Mouse (Mus musculus) heart, embryonic 10.5 days (tissue): ENCODE measurements around the gene Tspan9. TPM values are rescaled to one million over a fixed set of nuclear protein-coding genes. Genes with fewer than 3 reads are reported as not detected.

ENCODE experiments used
- DNase-seq: peaks from one replicate; pipeline ENCODE4 v3.0.0-alpha.2; 2017; ENCODE audit warnings: low spot score
- H3K27ac ChIP-seq: fragments of 300-500 bp; sonication (generic); 2 replicates; pipeline ENCODE4 v1.5.1; 2016; ENCODE audit warnings: mild to moderate bottlenecking
- H3K27me3 ChIP-seq: fragments of 300-500 bp; sonication (generic); 2 replicates; pipeline ENCODE4 v1.6.1; 2016; ENCODE audit warnings: mild to moderate bottlenecking; ENCODE audit not compliant: poor library complexity, insufficient read depth, severe bottlenecking
- H3K36me3 ChIP-seq: fragments of 300-500 bp; sonication (generic); 2 replicates; pipeline ENCODE4 v1.6.1; 2016; ENCODE audit warnings: mild to moderate bottlenecking, moderate library complexity
- H3K4me1 ChIP-seq: fragments of 300-500 bp; sonication (generic); 2 replicates; pipeline ENCODE4 v1.6.1; 2016; ENCODE audit warnings: mild to moderate bottlenecking
- H3K4me3 ChIP-seq: fragments of 300-500 bp; sonication (generic); 2 replicates; pipeline ENCODE4 v1.5.1; 2016; ENCODE audit warnings: mild to moderate bottlenecking, moderate library complexity
- H3K9me3 ChIP-seq: fragments of 300-500 bp; sonication (generic); 2 replicates; pipeline ENCODE4 v1.6.1; 2016; ENCODE audit warnings: mild to moderate bottlenecking, moderate library complexity
- WGBS: fragments of 180-500 bp; shearing (Covaris S2); methylation state at CpG from one replicate; pipeline ENCODE4 v1.1.7; 2016; 5-methylcytosine and 5-hydroxymethylcytosine counted together
- polyA plus RNA-seq: library from polyadenylated mRNA; unstranded; fragments of >200 nt; fragmentation: Nextera tagmentation; extraction: Ambion mirVana; gene quantifications from 2 replicates; pipeline ENCODE4 v1.2.1, GENCODE M21; 2016

Tspan9 gene
- polyA plus RNA-seq, 1 experiment from 2014 or later = 111 TPM

GRCm38 (mm10) chr6:128058157-128058556 is 85.2 kb downstream of the Tspan9 start:
- peaks cover 18% of the 10 kb centered on the region for H3K36me3 ChIP-seq
- 50% methylated on average over 7 of the region's 7 CpGs for WGBS
- DNase-seq = no peak
- no peak overlapping the region for H3K4me3 ChIP-seq
- no peaks in the 10 kb centered on the region for H3K27me3 ChIP-seq
- no peaks in the 10 kb centered on the region for H3K9me3 ChIP-seq
- no peak overlapping the region for H3K27ac ChIP-seq
- H3K4me1 ChIP-seq = peaks cover 72% of the 10 kb centered on the region

- WGBS = 55% methylated on average over 10 of the region's 10 CpGs
Observed at GRCm38 (mm10) chr6:128053000-128053732, 90.2 kb downstream of the Tspan9 start.

GRCm38 (mm10) chr6:128047671-128048070 is 95.7 kb downstream of the Tspan9 start:
- 49% methylated on average over 7 of the region's 7 CpGs for WGBS
- Histone ChIP-seq H3K4me1 (peaks cover 79% of the 10 kb centered on the region), H3K9me3 (no peaks in the 10 kb centered on the region), H3K27ac (peak overlapping the region; percentile 89), H3K27me3 (no peaks in the 10 kb centered on the region), H3K36me3 (no peaks in the 10 kb centered on the region), H3K4me3 (no peak overlapping the region)
- no peak for DNase-seq

More at GRCm38 (mm10) chr6:128053000-128053732, 90.2 kb downstream of the Tspan9 start:
- H3K27ac ChIP-seq = peak overlapping the region; percentile 67; the same call in 1 of the 2 replicates
- H3K36me3 ChIP-seq = peaks cover 4% of the 10 kb centered on the region; the same call in 1 of the 2 replicates
- H3K9me3 ChIP-seq = no peaks in the 10 kb centered on the region
- H3K4me1 ChIP-seq = peaks cover 65% of the 10 kb centered on the region
- no peaks in the 10 kb centered on the region for H3K27me3 ChIP-seq
- DNase-seq = no peak
- H3K4me3 ChIP-seq = no peak overlapping the region

GRCm38 (mm10) chr6:128047239-128047638 is 96.2 kb downstream of the Tspan9 start:
- H3K27ac ChIP-seq = peak overlapping the region; percentile 89

GRCm38 (mm10) chr6:128046799-128047198 is 96.6 kb downstream of the Tspan9 start:
- peak; percentile 88 for DNase-seq
- Histone ChIP-seq H3K4me1 (peaks cover 87% of the 10 kb centered on the region), H3K4me3 (0 out of 2 replicates have a peak overlapping the region, but pooled peaks have one; percentile 18), H3K9me3 (no peaks in the 10 kb centered on the region), H3K27ac (peak overlapping the region; percentile 89), H3K27me3 (no peaks in the 10 kb centered on the region), H3K36me3 (no peaks in the 10 kb centered on the region)
- 35% methylated on average over 6 of the region's 6 CpGs for WGBS

More at GRCm38 (mm10) chr6:128047239-128047638, 96.2 kb downstream of the Tspan9 start:
- Histone ChIP-seq H3K36me3 (no peaks in the 10 kb centered on the region), H3K4me3 (no peak overlapping the region), H3K4me1 (peaks cover 83% of the 10 kb centered on the region), H3K27me3 (no peaks in the 10 kb centered on the region), H3K9me3 (no peaks in the 10 kb centered on the region)
- 76% methylated on average over 8 of the region's 8 CpGs for WGBS
- DNase-seq = no peak

GRCm38 (mm10) chr6:128044691-128045090 is 98.7 kb downstream of the Tspan9 start:
- WGBS = 55% methylated on average over 10 of the region's 10 CpGs

GRCm38 (mm10) chr6:128043486-128043885 is 99.9 kb downstream of the Tspan9 start:
- Histone ChIP-seq H3K27ac (0 out of 2 replicates have a peak overlapping the region, but pooled peaks have one; percentile 62), H3K27me3 (no peaks in the 10 kb centered on the region), H3K4me3 (no peak overlapping the region), H3K9me3 (no peaks in the 10 kb centered on the region), H3K4me1 (peaks cover 99% of the 10 kb centered on the region), H3K36me3 (no peaks in the 10 kb centered on the region)
- no peak for DNase-seq
- WGBS = 68% methylated on average over 6 of the region's 6 CpGs

More at GRCm38 (mm10) chr6:128044691-128045090, 98.7 kb downstream of the Tspan9 start:
- no peak for DNase-seq
- H3K4me3 ChIP-seq = no peak overlapping the region
- no peaks in the 10 kb centered on the region for H3K27me3 ChIP-seq
- no peaks in the 10 kb centered on the region for H3K36me3 ChIP-seq
- no peak overlapping the region for H3K27ac ChIP-seq
- no peaks in the 10 kb centered on the region for H3K9me3 ChIP-seq
- peaks cover 97% of the 10 kb centered on the region for H3K4me1 ChIP-seq

GRCm38 (mm10) chr6:128041836-128042235 is 101.6 kb downstream of the Tspan9 start:
- H3K4me1 ChIP-seq = peaks cover 99% of the 10 kb centered on the region
- H3K4me3 ChIP-seq = no peak overlapping the region
- H3K27ac ChIP-seq = peak overlapping the region; percentile 62; the same call in 1 of the 2 replicates
- WGBS = 51% methylated on average over 6 of the region's 6 CpGs
- no peak for DNase-seq
- H3K27me3 ChIP-seq = no peaks in the 10 kb centered on the region
- H3K9me3 ChIP-seq = no peaks in the 10 kb centered on the region
- no peaks in the 10 kb centered on the region for H3K36me3 ChIP-seq

GRCm38 (mm10) chr6:128039077-128039766 is 104.2 kb downstream of the Tspan9 start:
- no peak overlapping the region for H3K4me3 ChIP-seq
- WGBS = 85% methylated on average over 9 of the region's 9 CpGs
- H3K27me3 ChIP-seq = no peaks in the 10 kb centered on the region
- no peak for DNase-seq
- peaks cover 98% of the 10 kb centered on the region for H3K4me1 ChIP-seq
- H3K36me3 ChIP-seq = no peaks in the 10 kb centered on the region
- no peaks in the 10 kb centered on the region for H3K9me3 ChIP-seq
- 0 out of 2 replicates have a peak overlapping the region, but pooled peaks have one; percentile 23 for H3K27ac ChIP-seq

GRCm38 (mm10) chr6:128038568-128038967 is 104.8 kb downstream of the Tspan9 start:
- DNase-seq = no peak
- 38% methylated on average over 6 of the region's 6 CpGs for WGBS
- Histone ChIP-seq H3K4me3 (no peak overlapping the region), H3K36me3 (no peaks in the 10 kb centered on the region), H3K4me1 (peaks cover 98% of the 10 kb centered on the region), H3K27me3 (no peaks in the 10 kb centered on the region), H3K27ac (peak overlapping the region; percentile 23; the same call in 1 of the 2 replicates), H3K9me3 (no peaks in the 10 kb centered on the region)

- no peak for DNase-seq
- peaks cover 95% of the 10 kb centered on the region for H3K4me1 ChIP-seq
- 74% methylated on average over 9 of the region's 9 CpGs for WGBS
Observed at GRCm38 (mm10) chr6:128036597-128036996, 106.8 kb downstream of the Tspan9 start.

GRCm38 (mm10) chr6:128035930-128036309 is 107.5 kb downstream of the Tspan9 start:
- no peaks in the 10 kb centered on the region for H3K9me3 ChIP-seq
- WGBS = 5% methylated on average over 4 of the region's 4 CpGs
- H3K27ac ChIP-seq = peak overlapping the region; percentile 89
- H3K4me1 ChIP-seq = peaks cover 95% of the 10 kb centered on the region
- no peaks in the 10 kb centered on the region for H3K36me3 ChIP-seq
- no peak for DNase-seq
- no peaks in the 10 kb centered on the region for H3K27me3 ChIP-seq
- H3K4me3 ChIP-seq = peak overlapping the region; percentile 64

More at GRCm38 (mm10) chr6:128036597-128036996, 106.8 kb downstream of the Tspan9 start:
- H3K4me3 ChIP-seq = no peak overlapping the region
- H3K9me3 ChIP-seq = no peaks in the 10 kb centered on the region
- no peak overlapping the region; the same call in 1 of the 2 replicates for H3K27ac ChIP-seq
- no peaks in the 10 kb centered on the region for H3K27me3 ChIP-seq
- no peaks in the 10 kb centered on the region for H3K36me3 ChIP-seq
